Mouse (Mus musculus): ENCODE results near the gene Olfr378. TPM values are rescaled to one million over a fixed set of nuclear protein-coding genes. Genes with fewer than 3 reads are reported as not detected.

The Olfr378 gene
- not detected in 2 replicates for polyA plus RNA-seq (2016; fragmentation: Nextera tagmentation; extraction: Ambion mirVana)

GRCm38 (mm10) chr11:73428377-73428776 is at the start of gene Olfr378:
Gene Olfr378, minus strand, starts transcription at chr11:73428477.
- no peaks in the 10 kb centered on the region for H3K27me3 ChIP-seq (replicated peaks)
- H3K27ac ChIP-seq (ENCODE audit: poor library complexity, severe bottlenecking), result no peak within 1 kb of the TSS
- H3K4me2 ChIP-seq, result no peak within 1 kb of the TSS
- 79% methylated on average over 1 of the region's 1 CpGs for WGBS
- no peak within 1 kb of the TSS for H3K4me3 ChIP-seq
- ATAC-seq (ENCODE audit: insufficient number of reproducible peaks, low FRiP score), result no peak
- no peaks in the 10 kb centered on the region for H3K4me1 ChIP-seq (replicated peaks)
- peaks cover 15% of the 10 kb centered on the region for H3K9me3 ChIP-seq (replicated peaks)
- no peak within 1 kb of the TSS for H3K9ac ChIP-seq
- no peaks in the 10 kb centered on the region for H3K36me3 ChIP-seq

- no peak within 1 kb of the TSS for H3K4me2 ChIP-seq
- H3K4me3 ChIP-seq, result no peak within 1 kb of the TSS
- H3K36me3 ChIP-seq, result no peaks in the 10 kb centered on the region
- no peaks in the 10 kb centered on the region for H3K27me3 ChIP-seq (replicated peaks)
- no peak within 1 kb of the TSS for H3K27ac ChIP-seq (ENCODE audit: poor library complexity, severe bottlenecking)
- WGBS, result 90% methylated on average over 1 of the region's 1 CpGs
- no peak within 1 kb of the TSS for H3K9ac ChIP-seq
- peaks cover 4% of the 10 kb centered on the region; the same call in 1 of the 2 replicates for H3K9me3 ChIP-seq (replicated peaks)
- no peaks in the 10 kb centered on the region for H3K4me1 ChIP-seq (replicated peaks)
- no peak for ATAC-seq (ENCODE audit: insufficient number of reproducible peaks, low FRiP score)
Observed at GRCm38 (mm10) chr11:73457408-73457807, 29.1 kb upstream of the Olfr378 start, which contains the start of gene Olfr380. Gene Olfr380, minus strand, starts transcription at chr11:73457508.

DNA sequence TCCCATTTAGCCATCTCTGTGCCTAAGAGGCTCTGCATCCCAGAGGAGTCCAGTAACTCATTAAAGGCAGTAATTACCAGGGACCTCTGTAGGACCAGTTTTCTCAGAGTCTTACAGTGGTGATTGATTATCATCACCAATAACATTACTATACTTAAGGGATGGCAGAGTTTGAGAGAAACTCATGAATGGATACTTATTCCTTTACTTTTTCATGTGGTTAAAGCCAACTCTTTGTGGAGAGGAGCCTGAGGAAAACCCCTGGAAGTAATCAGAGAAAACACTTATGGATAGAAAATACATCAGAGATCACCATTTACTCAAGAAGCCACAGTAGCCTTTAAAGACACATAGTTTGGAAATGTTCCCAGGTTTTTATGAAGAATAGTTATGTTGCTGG is 28.8 kb downstream of the Olfr378 start, which contains the start of gene Olfr1:
Gene Olfr1, minus strand, starts transcription at position 101 of the 400 bp plus-strand sequence.
- Histone ChIP-seq H3K9ac (no peak within 1 kb of the TSS), H3K27ac (ENCODE audit: poor library complexity, severe bottlenecking) (no peak within 1 kb of the TSS), H3K4me2 (no peak within 1 kb of the TSS), H3K36me3 (no peaks in the 10 kb centered on the region), H3K4me1 (replicated peaks) (no peaks in the 10 kb centered on the region), H3K4me3 (no peak within 1 kb of the TSS), H3K27me3 (replicated peaks) (no peaks in the 10 kb centered on the region), H3K9me3 (replicated peaks) (no peaks in the 10 kb centered on the region)
- no peak for ATAC-seq (ENCODE audit: insufficient number of reproducible peaks, low FRiP score)

DNA sequence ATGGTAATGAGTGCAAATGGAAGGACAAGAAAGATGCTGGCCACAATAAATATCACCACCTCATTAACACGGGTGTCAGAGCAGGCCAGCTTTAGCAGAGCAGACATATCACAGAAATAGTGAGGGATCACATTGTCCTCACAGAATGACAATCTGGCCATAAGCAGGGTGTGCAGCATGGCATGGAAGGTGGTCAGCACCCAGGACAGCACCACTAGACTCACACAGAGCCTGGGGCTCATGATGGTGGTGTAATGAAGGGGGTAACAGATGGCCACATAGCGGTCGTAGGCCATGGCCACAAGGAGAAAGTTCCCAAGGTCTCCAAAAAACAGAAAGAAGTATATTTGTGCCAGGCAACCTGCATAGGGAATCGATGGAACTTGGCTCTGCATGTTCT is 32.9 kb downstream of the Olfr378 start:
- H3K9me3 ChIP-seq (replicated peaks), result peaks cover 3% of the 10 kb centered on the region; the same call in 1 of the 2 replicates
- WGBS, result 61% methylated on average over 4 of the region's 4 CpGs
- no peak overlapping the region for H3K4me3 ChIP-seq
- H3K27me3 ChIP-seq (replicated peaks), result no peaks in the 10 kb centered on the region
- no peak for ATAC-seq (ENCODE audit: insufficient number of reproducible peaks, low FRiP score)
- H3K36me3 ChIP-seq, result no peaks in the 10 kb centered on the region
- H3K4me1 ChIP-seq (replicated peaks), result no peaks in the 10 kb centered on the region
- H3K9ac ChIP-seq, result no peak overlapping the region
- no peak overlapping the region for H3K4me2 ChIP-seq
- H3K27ac ChIP-seq (ENCODE audit: poor library complexity, severe bottlenecking), result no peak overlapping the region

Other genes with a start within 250 kb of the Olfr378 start
- gene Ctns, start 229.4 kb downstream of the Olfr378 start, polyA plus RNA-seq (2016; fragmentation: Nextera tagmentation; extraction: Ambion mirVana), result 13.9 and 15.9 TPM in 2 replicates
- 0.36 and 0.54 TPM in 2 replicates for gene Shpk, start 229.0 kb downstream of the Olfr378 start, polyA plus RNA-seq (2016; fragmentation: Nextera tagmentation; extraction: Ambion mirVana)
- 0.05 TPM in 1 of 2 replicates, not detected in the other for gene Trpv1, start 194.2 kb downstream of the Olfr378 start, polyA plus RNA-seq (2016; fragmentation: Nextera tagmentation; extraction: Ambion mirVana)
- 0.03 TPM in 2 replicates for gene Trpv3, start 161.1 kb downstream of the Olfr378 start, polyA plus RNA-seq (2016; fragmentation: Nextera tagmentation; extraction: Ambion mirVana)
- gene Aspa, start 98.9 kb downstream of the Olfr378 start, polyA plus RNA-seq (2016; fragmentation: Nextera tagmentation; extraction: Ambion mirVana), result not detected in 2 replicates
- not detected in 2 replicates for gene Gm49340, start 98.7 kb downstream of the Olfr378 start, polyA plus RNA-seq (2016; fragmentation: Nextera tagmentation; extraction: Ambion mirVana)
- not detected in 2 replicates for gene Spata22, start 98.7 kb downstream of the Olfr378 start, polyA plus RNA-seq (2016; fragmentation: Nextera tagmentation; extraction: Ambion mirVana)
- not detected in 2 replicates for gene Olfr20, start 77.7 kb downstream of the Olfr378 start, polyA plus RNA-seq (2016; fragmentation: Nextera tagmentation; extraction: Ambion mirVana)
- gene Olfr376, start 57.2 kb downstream of the Olfr378 start, polyA plus RNA-seq (2016; fragmentation: Nextera tagmentation; extraction: Ambion mirVana), result not detected in 2 replicates
- not detected in 2 replicates for gene Olfr1, start 28.9 kb downstream of the Olfr378 start, polyA plus RNA-seq (2016; fragmentation: Nextera tagmentation; extraction: Ambion mirVana)
- gene Olfr380, start 29.0 kb upstream of the Olfr378 start, polyA plus RNA-seq (2016; fragmentation: Nextera tagmentation; extraction: Ambion mirVana), result not detected in 2 replicates
- not detected in 2 replicates for gene Olfr381, start 63.1 kb upstream of the Olfr378 start, polyA plus RNA-seq (2016; fragmentation: Nextera tagmentation; extraction: Ambion mirVana)
- gene Olfr382, start 88.7 kb upstream of the Olfr378 start, polyA plus RNA-seq (2016; fragmentation: Nextera tagmentation; extraction: Ambion mirVana), result not detected in 2 replicates
- not detected in 2 replicates for gene Olfr385, start 164.5 kb upstream of the Olfr378 start, polyA plus RNA-seq (2016; fragmentation: Nextera tagmentation; extraction: Ambion mirVana)
- gene Olfr384, start 170.1 kb upstream of the Olfr378 start, polyA plus RNA-seq (2016; fragmentation: Nextera tagmentation; extraction: Ambion mirVana), result not detected in 2 replicates

All from heart, embryonic 12.5 days (tissue).